In genomic region chr13:49024763-49025162, GRCm38 (mm10) we compare ENCODE assay signal across 15 mouse cellular contexts. TPM values are rescaled to one million over a fixed set of nuclear protein-coding genes. Genes with fewer than 3 reads are reported as not detected.
DNase-seq lines count a peak whose midpoint lies in the region; ATAC-seq and TF ChIP-seq lines count a peak whose summit lies in the region.
"Had no signal": no experiment of that assay in that cellular context is flagged by ENCODE, and none has a peak within 500 bp of the region (broad histone marks: within the 10 kb centered on the region; RNA-seq: fewer than 3 reads in every experiment).

No protein-coding gene starts in this region.

- no peak overlapping the region for H3K4me3 ChIP-seq in embryonic facial prominence, embryonic 14.5 days (ENCODE audit: low read depth, low read length)
- H3K4me3 ChIP-seq in embryonic facial prominence, embryonic 10.5 days = no peak overlapping the region
- no peak overlapping the region for H3K4me3 ChIP-seq in lung, embryonic 14.5 days (ENCODE audit: low read depth, low read length)
- H3K4me3 ChIP-seq in liver, embryonic 13.5 days (replicated peaks) = no peak overlapping the region
- H3K4me3 ChIP-seq: embryonic facial prominence, embryonic 13.5 days; layer of hippocampus, adult 2 months; neural tube, embryonic 13.5 days had no signal

- no peak overlapping the region for H3K9ac ChIP-seq in embryonic facial prominence, embryonic 14.5 days (ENCODE audit: low read depth, low read length)
- no peak overlapping the region for H3K9ac ChIP-seq in lung, embryonic 14.5 days
- H3K9ac ChIP-seq in liver, embryonic 13.5 days = no peak overlapping the region
- H3K9ac ChIP-seq: embryonic facial prominence, embryonic 13.5 days; forebrain, postnatal 0 days; neural tube, embryonic 13.5 days had no signal

- no peak overlapping the region for H3K4me2 ChIP-seq in embryonic facial prominence, embryonic 14.5 days (ENCODE audit: low read depth, low read length)
- H3K4me2 ChIP-seq in lung, embryonic 14.5 days = 0 out of 2 replicates have a peak overlapping the region, but pooled peaks have one; percentile 15
- peak overlapping the region; percentile 33; the same call in 1 of the 2 replicates for H3K4me2 ChIP-seq in liver, embryonic 13.5 days
- H3K4me2 ChIP-seq: embryonic facial prominence, embryonic 13.5 days; neural tube, embryonic 13.5 days had no signal

- H3K27ac ChIP-seq in embryonic facial prominence, embryonic 14.5 days (replicated peaks; ENCODE audit: low read depth, low read length) = no peak overlapping the region
- no peak overlapping the region for H3K27ac ChIP-seq in embryonic facial prominence, embryonic 10.5 days (replicated peaks)
- no peak overlapping the region for H3K27ac ChIP-seq in lung, embryonic 14.5 days (ENCODE audit: low read depth)
- H3K27ac ChIP-seq in liver, embryonic 13.5 days = no peak overlapping the region
- H3K27ac ChIP-seq: embryonic facial prominence, embryonic 13.5 days; layer of hippocampus, adult 2 months; neural tube, embryonic 13.5 days had no signal

- no peaks in the 10 kb centered on the region for H3K36me3 ChIP-seq in embryonic facial prominence, embryonic 14.5 days (ENCODE audit: control insufficient read depth, insufficient read depth, low read length)
- no peaks in the 10 kb centered on the region for H3K36me3 ChIP-seq in embryonic facial prominence, embryonic 10.5 days (replicated peaks)
- no peaks in the 10 kb centered on the region for H3K36me3 ChIP-seq in lung, embryonic 14.5 days (ENCODE audit: insufficient read depth)
- no peaks in the 10 kb centered on the region for H3K36me3 ChIP-seq in liver, embryonic 13.5 days
- H3K36me3 ChIP-seq: embryonic facial prominence, embryonic 13.5 days; neural tube, embryonic 13.5 days had no signal

- no peak for ATAC-seq in embryonic facial prominence, embryonic 14.5 days (ENCODE audit: low read depth)
- ATAC-seq in lung, embryonic 14.5 days (ENCODE audit: insufficient read depth) = no peak
- 0 out of 2 replicates have a peak, but pooled peaks have one; percentile 43 for ATAC-seq in liver, embryonic 13.5 days (ENCODE audit: low read depth)
- ATAC-seq: forebrain, postnatal 0 days had no signal

- no peak for TF ChIP-seq CTCF in lung, embryonic 14.5 days (IDR thresholded peaks at IDR 0.05; ENCODE audit: low read depth)

- H3K9me3 ChIP-seq in embryonic facial prominence, embryonic 14.5 days (ENCODE audit: control insufficient read depth, low read length) = no peaks in the 10 kb centered on the region
- no peaks in the 10 kb centered on the region for H3K9me3 ChIP-seq in embryonic facial prominence, embryonic 10.5 days
- H3K9me3 ChIP-seq in lung, embryonic 14.5 days (ENCODE audit: low read depth, low read length) = no peaks in the 10 kb centered on the region
- H3K9me3 ChIP-seq in liver, embryonic 13.5 days (replicated peaks) = no peaks in the 10 kb centered on the region
- H3K9me3 ChIP-seq: embryonic facial prominence, embryonic 13.5 days; neural tube, embryonic 13.5 days had no signal

- peak; percentile 23 for DNase-seq in embryonic facial prominence, embryonic 14.5 days (ENCODE audit: low spot score)
- DNase-seq in embryonic facial prominence, embryonic 10.5 days (ENCODE audit: low spot score) = no peak
- no peak for DNase-seq in lung, embryonic 14.5 days
- DNase-seq in lung, postnatal 36 days = no peak
- peak; percentile 26 for DNase-seq in ZHBTc4 (ENCODE audit: low read depth, low spot score)
- peak; percentile 9 for DNase-seq in liver, embryonic 13.5 days
- no peak for DNase-seq in spleen, adult 12 weeks (ENCODE audit: low spot score)
- DNase-seq in testis, postnatal 14 days (ENCODE audit: low spot score) = no peak
- DNase-seq: cerebellum, adult 9-10 months; forebrain, postnatal 0 days; gastrocnemius, postnatal 14 days; kidney, adult 2 months had no signal

- no peaks in the 10 kb centered on the region for H3K27me3 ChIP-seq in embryonic facial prominence, embryonic 14.5 days (replicated peaks; ENCODE audit: control insufficient read depth, insufficient read depth, low read length)
- H3K27me3 ChIP-seq in embryonic facial prominence, embryonic 10.5 days (replicated peaks; ENCODE audit: low read depth, poor library complexity, severe bottlenecking) = peaks cover 15% of the 10 kb centered on the region; the same call in 1 of the 2 replicates
- no peaks in the 10 kb centered on the region for H3K27me3 ChIP-seq in lung, embryonic 14.5 days (ENCODE audit: insufficient read depth, low read length)
- H3K27me3 ChIP-seq in liver, embryonic 13.5 days = no peaks in the 10 kb centered on the region
- H3K27me3 ChIP-seq: embryonic facial prominence, embryonic 13.5 days; neural tube, embryonic 13.5 days had no signal

- peaks cover 12% of the 10 kb centered on the region for H3K4me1 ChIP-seq in embryonic facial prominence, embryonic 14.5 days (ENCODE audit: control insufficient read depth, insufficient read depth, low read length)
- peaks cover 35% of the 10 kb centered on the region for H3K4me1 ChIP-seq in embryonic facial prominence, embryonic 10.5 days
- peaks cover 11% of the 10 kb centered on the region for H3K4me1 ChIP-seq in lung, embryonic 14.5 days (ENCODE audit: insufficient read depth)
- peaks cover 20% of the 10 kb centered on the region for H3K4me1 ChIP-seq in liver, embryonic 13.5 days (replicated peaks)

- WGBS in embryonic facial prominence, embryonic 14.5 days = 32% methylated on average over 3 of the region's 12 CpGs
- 9% methylated on average over 12 of the region's 12 CpGs for WGBS in embryonic facial prominence, embryonic 10.5 days
- 16% methylated on average over 12 of the region's 12 CpGs for WGBS in lung, embryonic 14.5 days
- WGBS in liver, embryonic 13.5 days (ENCODE audit: insufficient replicate concordance) = 15% methylated on average over 12 of the region's 12 CpGs

RNA-seq across cellular contexts. Expression of gene Fam120a, which starts 56.9 kb away (rescaled TPM):
- polyA plus RNA-seq in embryonic facial prominence, embryonic 14.5 days (2014; fragmentation: Nextera tagmentation; extraction: Ambion mirVana) = 38.3 and 39.7 TPM in 2 replicates
- polyA plus RNA-seq in embryonic facial prominence, embryonic 10.5 days (2016; fragmentation: Nextera tagmentation; extraction: Ambion mirVana) = 16.0 and 16.7 TPM in 2 replicates
- polyA plus RNA-seq in lung, embryonic 14.5 days (2014; fragmentation: Nextera tagmentation; extraction: Ambion mirVana) = 37.0 and 37.7 TPM in 2 replicates
- 16.6 and 17.8 TPM in 2 replicates for polyA plus RNA-seq in liver, embryonic 13.5 days (2015; fragmentation: Nextera tagmentation; extraction: Ambion mirVana)

Comparison
In these comparisons a context has a peak if more than half of its experiments do, and no peak if none do; other contexts are left out.
1. DNase-seq: peak in embryonic facial prominence, embryonic 14.5 days (single experiment), ZHBTc4 (single experiment) and liver, embryonic 13.5 days (single experiment); none in embryonic facial prominence, embryonic 10.5 days (single experiment), lung, embryonic 14.5 days (single experiment), lung, postnatal 36 days (single experiment), spleen, adult 12 weeks (single experiment) and testis, postnatal 14 days (single experiment).